Mouse (Mus musculus) spleen, adult 2 months (tissue): ENCODE data around the gene Macrod2.

ENCODE experiments used
- CTCF ChIP-seq: fragments of 200-500 bp; IDR thresholded peaks from 2 replicates; pipeline ENCODE4 v1.5.1; 2011; ENCODE audit warnings: mild to moderate bottlenecking, inconsistent platforms; ENCODE audit not compliant: insufficient read depth, insufficient read length, insufficient replicate concordance; ENCODE audit errors: extremely low read depth
- POLR2A ChIP-seq: fragments of 200-500 bp; IDR thresholded peaks from 2 replicates; pipeline ENCODE4 v1.6.1; 2011; ENCODE audit warnings: low read depth, low read length, inconsistent platforms

GRCm38 (mm10) chr2:141490518-141490917 is 1095.4 kb downstream of the Macrod2 start:
- no peak for TF ChIP-seq POLR2A
- no peak for TF ChIP-seq CTCF
